Mouse (Mus musculus) MN1 (cell line): ENCODE measurements around the gene Gck.

Experiments used
- DNase-seq: peaks from one replicate; pipeline ENCODE4 v3.0.0-alpha.2; 2016; ENCODE audit warnings: low spot score

Gene Gck

DNA sequence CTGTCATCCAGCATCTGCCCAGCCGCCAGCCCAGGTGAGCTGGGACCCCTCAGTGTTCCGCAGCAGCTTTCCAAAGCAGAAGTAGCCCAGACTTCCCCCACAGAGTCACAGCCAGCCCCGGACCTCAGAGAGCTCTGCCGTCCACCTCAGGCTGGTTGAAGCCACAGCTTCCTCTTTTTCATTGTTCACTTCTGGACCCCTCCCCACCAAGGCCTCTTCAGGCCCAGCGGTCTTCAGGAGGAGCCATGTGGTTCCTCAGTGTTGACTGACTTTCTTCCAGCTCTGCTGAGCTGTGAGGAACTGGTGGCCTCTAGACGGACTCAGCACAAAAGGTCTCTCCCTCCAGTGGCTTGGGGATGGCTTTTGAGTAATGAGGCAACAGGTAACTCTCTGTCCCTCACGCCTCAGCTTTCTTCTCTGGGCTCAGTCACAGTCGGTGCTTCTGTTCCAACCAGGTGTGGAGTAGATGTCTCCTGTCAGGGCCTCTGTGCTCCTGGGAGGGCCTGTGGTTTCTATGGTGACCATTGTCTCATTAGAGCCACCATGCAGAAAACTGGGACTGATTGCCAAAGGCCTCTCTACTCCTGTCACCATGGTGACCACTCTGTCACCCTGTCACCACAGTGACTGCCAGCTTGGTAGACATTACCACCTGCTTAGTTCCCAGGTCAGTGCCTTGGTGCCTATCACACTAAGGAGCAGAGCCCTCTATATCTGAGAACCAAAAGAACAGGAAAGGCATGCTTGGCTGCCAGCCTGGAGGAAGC lies at the start of gene Gck:
TSS of gene Gck (minus strand) at position 496 of the 767 bp plus-strand sequence.
- DNase-seq: no peak

DNA sequence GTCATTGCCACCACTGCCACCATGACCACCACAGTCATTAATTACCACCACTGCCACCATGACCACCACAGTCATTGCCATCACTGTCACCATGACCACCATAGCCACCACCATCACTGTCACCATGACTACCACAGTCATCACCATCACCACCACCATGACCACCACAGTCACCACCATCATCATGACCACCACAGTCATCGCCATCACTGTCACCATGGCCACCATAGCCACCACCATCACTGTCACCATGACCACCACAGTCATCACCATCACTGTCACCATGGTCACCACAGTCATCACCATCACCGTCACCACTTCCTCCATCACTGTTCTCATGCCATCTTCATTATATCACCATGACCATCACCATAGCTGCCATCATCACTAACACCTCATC lies 48.6 kb upstream of the Gck start:
- DNase-seq: no peak

DNA sequence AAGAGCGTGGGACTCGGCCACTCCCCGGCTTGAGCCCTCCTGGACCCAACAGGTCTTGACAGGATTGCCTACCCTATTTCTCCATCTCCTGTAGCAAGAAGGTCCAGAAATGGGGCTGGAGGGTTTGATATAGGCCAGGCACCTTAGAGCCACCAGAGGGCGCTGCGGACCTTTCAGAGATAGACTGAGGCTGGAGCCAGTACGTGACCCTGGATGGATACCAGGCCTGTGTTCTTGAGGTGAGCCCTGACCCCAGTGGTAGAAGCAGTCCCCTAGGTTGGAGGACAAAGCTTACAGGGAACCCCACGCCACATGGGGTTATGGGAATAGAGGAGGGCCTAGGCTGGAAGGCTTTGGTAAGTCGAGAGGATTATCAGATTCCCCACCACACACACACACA lies 46.1 kb upstream of the Gck start:
- peak; percentile 92 for DNase-seq

DNA sequence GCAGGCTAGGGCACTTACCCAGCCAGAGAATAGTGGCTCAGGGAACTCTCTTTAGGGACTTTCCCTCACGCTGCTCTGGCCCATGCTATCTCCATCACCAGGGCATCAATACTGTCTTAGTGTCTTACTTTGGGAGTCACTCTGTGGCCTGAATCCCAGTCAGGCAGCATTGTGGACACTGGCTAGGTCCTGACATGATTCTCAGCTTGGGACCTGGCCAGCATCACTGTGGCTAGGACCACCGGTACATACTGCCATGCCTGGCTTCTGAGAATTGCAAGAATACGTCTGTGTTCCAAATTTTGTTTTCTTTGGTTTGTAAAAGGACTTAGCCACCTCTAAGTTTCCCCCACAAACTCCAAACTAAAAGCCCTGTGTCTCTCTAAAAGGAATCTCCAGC lies 45.0 kb upstream of the Gck start:
- no peak for DNase-seq

DNA sequence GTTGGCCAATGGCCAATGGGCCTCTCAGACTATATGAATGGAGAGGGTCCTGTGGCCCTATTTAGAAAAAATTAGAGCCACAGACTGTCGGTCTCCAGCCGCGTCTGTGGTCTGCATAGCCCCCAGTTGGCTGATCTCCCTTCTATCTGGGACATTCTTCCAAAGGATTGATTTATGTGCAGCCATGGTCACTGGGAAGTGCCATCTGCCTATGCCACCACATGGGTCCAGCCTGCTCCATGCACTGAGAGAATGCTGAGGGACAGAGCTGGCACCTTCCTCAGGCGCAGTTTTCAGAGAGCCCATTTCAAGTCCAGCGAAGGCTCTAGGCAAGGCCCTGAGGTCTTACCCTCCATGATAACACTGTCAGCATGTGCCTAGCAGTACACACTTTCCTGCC lies 44.3 kb upstream of the Gck start:
- DNase-seq: no peak

DNA sequence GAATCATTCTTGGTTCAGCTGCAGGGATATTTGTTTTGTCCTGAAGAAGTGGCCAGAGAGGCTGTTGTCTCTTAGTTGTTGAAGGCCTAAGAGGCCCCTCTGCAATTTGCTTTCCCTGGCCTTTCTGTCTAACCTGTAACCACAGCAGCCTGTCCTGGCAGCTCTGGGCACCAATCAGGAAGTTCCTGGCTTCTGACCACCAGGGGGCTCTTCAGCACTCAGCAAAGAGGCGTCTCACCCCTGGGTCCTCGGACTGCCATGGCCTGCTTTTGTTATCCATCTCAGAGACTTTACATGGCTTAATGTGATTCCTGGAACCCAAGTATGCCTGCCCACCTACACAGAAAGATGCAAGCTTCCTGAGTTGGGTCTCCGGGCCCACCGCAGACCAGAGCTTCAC lies 41.0 kb upstream of the Gck start:
- peak; percentile 82 for DNase-seq

DNA sequence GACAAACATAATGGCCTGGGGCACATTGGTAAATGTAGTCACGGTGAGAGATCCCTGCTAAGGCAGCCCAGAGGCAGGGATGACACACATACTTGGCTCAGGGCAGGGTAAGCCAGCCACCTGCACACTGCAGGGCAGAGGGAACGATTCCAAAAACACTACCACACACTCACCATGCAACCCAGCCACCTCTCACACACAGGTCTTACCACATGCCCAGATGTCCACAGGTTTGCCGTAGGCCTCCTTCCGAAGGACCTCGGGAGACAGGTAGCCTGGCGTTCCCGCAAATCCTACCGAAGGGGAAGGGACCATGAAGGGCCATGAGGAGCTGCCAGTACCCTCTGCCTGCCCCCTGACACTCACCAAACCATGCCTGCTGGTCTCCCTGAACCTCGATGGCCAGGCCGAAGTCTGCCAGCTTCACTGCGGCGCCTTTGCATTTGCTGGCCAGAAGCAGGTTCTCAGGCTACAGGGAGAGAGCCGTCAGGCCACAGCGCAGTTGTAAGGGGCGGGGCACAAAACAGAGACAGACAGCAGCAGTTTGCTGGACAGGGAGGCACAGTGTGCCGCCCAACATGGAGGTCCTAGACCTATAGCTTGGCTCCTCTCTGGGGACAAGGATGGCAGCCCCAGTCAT lies 40.2 kb upstream of the Gck start:
- DNase-seq: no peak

DNA sequence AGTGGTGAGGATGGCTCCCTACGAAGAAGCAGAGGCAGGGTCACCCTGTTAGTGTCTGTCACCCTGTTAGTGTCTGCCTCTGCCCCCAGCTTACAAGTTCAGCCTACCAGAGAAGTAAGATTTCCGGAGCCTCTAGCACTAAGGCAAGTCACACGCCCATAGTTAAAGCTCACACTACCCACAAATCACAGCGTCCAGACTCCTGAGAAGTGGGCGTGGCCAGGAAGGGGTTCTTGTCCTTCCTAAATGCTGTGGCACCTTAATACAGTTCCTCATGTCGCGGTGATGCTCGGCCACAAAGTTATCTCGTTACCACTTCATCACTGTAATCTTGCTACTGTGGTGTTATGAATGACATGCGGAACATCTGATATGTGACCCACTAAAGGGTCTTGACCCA lies 38.2 kb upstream of the Gck start:
- DNase-seq: no peak

- no peak for DNase-seq
Observed at GRCm38 (mm10) chr11:5983629-5984028, 33.7 kb upstream of the Gck start.

DNA sequence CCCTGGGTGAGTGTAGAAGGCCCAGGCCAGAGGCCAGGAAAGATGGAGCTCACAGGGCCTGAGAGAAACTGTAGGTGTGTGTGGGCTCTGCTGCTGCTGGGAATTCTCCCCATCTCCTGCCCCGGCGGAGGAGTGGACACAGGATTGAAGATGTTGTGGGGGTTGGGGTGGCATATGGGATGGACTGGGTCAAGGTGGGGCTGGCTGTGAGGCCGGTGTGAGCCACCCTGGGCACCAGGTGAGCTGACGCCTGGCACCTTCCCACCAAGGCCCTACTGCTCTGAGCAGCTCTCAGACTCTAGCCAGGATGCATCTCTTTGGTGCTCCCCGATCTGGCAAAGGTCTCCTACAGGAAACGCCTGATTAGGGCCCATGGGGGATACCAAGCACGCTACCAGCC lies 31.4 kb upstream of the Gck start:
- no peak for DNase-seq

DNA sequence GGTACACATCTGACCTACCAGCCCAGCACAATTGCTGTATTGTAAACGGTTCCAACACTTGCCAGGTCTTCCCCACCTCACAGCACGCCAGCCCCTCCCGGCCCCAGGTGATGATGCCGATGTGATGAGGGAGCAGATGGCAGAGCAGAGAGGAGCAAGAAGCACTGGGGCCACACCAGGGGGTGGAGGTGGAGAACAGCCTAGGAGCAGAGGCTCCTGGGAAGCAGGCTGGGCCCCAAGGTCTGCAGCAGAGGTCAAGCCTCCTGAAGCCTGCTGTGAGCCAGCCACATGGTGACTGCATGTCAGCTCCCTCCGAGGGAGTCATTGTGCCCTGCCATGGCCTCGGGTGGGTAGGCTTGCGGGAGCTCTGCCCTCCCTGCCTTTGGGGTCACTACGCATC lies 30.7 kb upstream of the Gck start:
- DNase-seq: no peak

GRCm38 (mm10) chr11:5980108-5980507 lies 30.2 kb upstream of the Gck start:
- DNase-seq: no peak

GRCm38 (mm10) chr11:5979088-5979487 lies 29.2 kb upstream of the Gck start:
- DNase-seq: no peak

DNA sequence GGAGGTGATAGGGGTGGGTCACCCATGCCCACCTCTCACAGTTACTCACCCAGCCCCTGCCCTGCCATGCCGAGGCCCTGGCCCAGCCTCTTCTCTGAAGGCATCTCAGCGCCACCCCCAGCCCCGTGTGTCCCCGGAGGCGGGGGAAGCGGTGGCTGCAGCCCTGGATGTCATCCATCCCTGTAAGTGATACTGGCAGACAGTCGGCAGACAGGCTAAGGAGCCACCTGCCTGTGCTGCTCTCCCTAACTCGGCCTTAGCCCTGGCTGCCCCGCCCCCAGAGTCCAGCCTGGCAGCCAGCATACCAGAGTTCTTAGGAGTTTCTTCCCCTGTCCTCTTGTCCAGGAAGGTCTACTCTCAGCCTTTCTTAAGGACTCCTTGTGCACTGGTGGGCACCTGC lies 26.2 kb upstream of the Gck start:
- DNase-seq: peak; percentile 51

DNA sequence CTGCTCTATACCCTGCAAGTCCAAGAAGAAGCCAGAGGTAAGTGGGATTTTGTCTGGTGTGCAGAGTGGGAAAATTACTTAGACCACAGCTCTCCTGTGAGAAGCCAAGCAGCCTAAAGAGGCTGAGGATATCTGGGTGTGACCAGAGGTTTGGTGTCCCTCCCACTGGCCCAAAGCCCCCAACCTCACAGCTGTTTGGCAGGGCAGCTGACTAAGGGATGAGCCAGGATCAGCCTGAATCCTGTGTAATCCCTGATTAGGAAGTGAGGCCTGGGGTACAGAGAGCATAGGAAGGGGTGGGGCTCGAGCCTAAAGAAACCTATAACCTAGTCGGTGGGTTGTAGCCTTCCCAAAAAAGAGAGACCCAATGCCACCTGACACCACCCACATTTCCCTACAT lies 25.2 kb upstream of the Gck start:
- DNase-seq: no peak

GRCm38 (mm10) chr11:5974053-5974452 lies 24.2 kb upstream of the Gck start:
- no peak for DNase-seq

- no peak for DNase-seq
Observed at GRCm38 (mm10) chr11:5973151-5973550, 23.3 kb upstream of the Gck start.

DNA sequence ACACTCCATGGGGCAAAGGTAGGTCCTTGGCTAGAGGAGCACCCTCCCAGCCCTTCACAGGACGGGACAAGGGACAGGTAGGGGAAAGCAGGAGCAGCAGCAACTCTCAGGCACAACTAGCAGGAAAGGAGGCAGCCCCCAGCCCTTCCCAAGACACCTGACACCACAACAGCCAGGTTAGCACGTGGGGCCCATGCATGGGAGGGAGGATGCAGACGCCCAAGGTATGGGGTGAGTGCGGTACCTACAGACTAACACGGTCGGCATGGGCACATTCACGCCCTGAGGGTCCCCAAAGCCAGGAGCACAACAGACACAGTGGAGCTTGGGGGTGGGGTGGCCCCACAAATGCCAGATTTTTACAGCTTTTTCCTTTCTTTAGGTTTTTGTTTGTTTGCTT lies 21.3 kb upstream of the Gck start:
- DNase-seq: no peak

GRCm38 (mm10) chr11:5968223-5968622 lies 18.3 kb upstream of the Gck start:
- no peak for DNase-seq

GRCm38 (mm10) chr11:5966751-5967150 lies 16.9 kb upstream of the Gck start:
- DNase-seq: no peak

DNA sequence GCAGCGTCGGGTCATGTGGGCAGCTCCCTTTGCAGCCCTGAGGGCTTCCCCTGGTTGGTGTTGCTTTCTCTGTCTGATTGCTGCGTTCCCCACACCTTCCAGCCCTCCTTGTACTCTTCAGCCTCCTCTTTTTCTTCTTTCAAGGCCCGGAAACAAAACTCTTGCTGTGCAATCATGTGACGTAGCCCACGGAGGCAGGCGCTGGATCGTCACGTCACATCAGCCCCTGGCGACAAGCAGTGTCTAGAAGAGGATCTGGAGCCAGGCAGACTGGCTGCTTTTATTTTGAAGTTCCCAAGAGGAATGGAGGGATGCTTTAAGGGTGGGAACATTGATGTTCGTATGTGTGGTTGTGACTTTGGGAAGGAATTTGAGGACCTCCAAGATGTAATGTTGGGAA lies 16.0 kb upstream of the Gck start:
- no peak for DNase-seq

- no peak for DNase-seq
Observed at GRCm38 (mm10) chr11:5960051-5960450, 10.2 kb upstream of the Gck start.

DNA sequence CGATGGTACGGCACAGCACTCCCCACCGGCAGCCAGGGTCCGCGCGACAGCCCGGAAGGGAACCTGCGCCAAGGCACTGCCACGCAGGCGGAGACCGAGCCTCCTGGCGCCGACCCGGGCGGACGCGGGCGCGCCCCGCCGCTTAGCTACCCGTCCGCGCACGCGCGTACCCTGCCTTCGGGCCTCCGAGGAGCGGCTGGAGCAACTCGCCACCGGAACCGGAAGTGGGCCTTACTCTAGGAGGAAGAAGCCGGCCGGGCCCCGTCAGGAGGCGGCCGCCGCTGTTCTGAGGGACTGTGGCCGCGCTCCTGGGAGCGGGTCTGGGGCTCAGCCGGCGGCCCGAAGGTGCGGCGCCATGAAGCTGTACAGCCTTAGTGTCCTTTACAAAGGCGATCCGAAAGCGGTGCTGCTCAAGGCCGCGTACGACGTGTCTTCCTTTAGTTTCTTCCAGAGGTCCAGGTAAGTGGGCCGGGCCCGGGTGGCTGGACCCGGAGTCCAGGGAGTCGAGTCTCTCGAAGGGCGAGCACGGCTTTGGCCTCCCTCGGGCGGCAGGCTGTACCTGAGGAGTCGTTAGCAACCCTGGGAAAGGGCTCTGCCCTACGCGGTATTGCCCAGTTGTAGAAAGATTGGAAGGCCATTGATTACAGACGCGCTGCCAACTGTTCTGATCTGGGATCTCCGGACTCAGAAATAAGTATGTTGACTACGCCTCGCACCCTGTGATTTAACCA lies 5.8 kb upstream of the Gck start, which contains the start of gene Ykt6:
TSS of gene Ykt6 (plus strand) at position 148 of the 731 bp plus-strand sequence.
- DNase-seq: peak; percentile 99
